Mouse (Mus musculus) layer of hippocampus, adult 2 months (tissue): ENCODE results near the gene Zfp59. TPM values are rescaled to one million over a fixed set of nuclear protein-coding genes. Genes with fewer than 3 reads are reported as not detected.
"Not testable (repeated sequence)": the region's sequence is repeated elsewhere in the genome, so short reads cannot be mapped to it uniquely, and the experiment has no call there.

Experiments used
- DNase-seq, 2 experiments: peaks; one replicate each; pipeline ENCODE4 v3.0.0; 2022; ENCODE audit warnings: low spot score in 2 of 2
- H3K27ac ChIP-seq: fragments of 200-600 bp; 2 replicates; pipeline ENCODE4 v1.8.1; 2022
- H3K4me3 ChIP-seq: fragments of 200-600 bp; 2 replicates; pipeline ENCODE4 v1.8.1; 2022; ENCODE audit warnings: mild to moderate bottlenecking
- CTCF ChIP-seq: fragments of 200-600 bp; conservative IDR thresholded peaks from 2 replicates; pipeline ENCODE4 v1.8.1; 2022; ENCODE audit warnings: antibody characterized with exemption, mild to moderate bottlenecking, moderate library complexity
- total RNA-seq, 2 experiments: library from RNA; stranded (reverse); gene quantifications; 2 replicates each; pipeline ENCODE4 v1.2.3; 2021

Gene Zfp59
- total RNA-seq, 2 experiments from 2014 or later: 4.0 to 4.4 TPM

- TF ChIP-seq CTCF: no peak
- no peak overlapping the region for H3K27ac ChIP-seq
- H3K4me3 ChIP-seq: no peak overlapping the region
- DNase-seq: no peak
These were observed 4.3 kb upstream of the Zfp59 start for GRCm38 (mm10) chr7:27834131-27834530.

DNA sequence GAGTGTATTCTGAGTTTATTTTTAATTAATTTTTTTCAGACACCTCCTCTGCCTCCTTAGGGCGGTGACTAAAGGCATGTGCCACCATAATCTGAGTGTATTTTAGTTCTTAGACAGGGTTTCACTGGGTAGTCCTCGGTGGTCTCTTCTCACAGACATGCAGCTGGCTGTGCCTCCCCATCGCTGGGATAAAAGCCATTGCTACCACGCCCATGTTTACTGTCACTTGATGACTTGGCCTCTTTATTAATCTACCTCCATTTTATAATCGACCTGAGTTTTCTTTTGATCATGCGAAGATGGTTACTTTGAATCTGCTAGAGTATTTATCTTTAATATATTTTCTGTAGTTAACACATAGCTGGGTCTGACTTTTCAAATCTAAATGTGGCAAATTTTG is 511 bp upstream of the Zfp59 start:
- DNase-seq: no peak
- H3K27ac ChIP-seq: peak overlapping the region; percentile 90
- no peak for TF ChIP-seq CTCF
- H3K4me3 ChIP-seq: peak overlapping the region; percentile 79

DNA sequence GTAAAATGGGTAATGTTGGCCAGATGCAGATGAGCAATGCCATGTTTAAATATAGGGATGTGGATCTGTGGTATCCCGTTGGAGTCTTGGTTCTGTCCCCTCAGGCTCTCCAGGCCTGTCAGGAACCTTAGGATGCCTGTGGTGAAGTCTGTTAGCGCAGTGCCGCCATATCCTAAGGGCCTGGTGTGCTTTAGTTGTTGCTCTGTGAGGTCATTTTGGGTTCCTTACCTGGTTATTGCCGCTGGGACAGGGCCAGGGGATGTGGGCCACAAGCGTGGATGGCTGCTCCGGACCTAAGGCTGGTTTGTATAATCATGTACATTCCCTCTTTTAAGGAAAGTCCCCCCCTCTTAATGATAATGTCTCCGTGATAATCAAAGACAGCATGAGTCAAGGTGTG is 1.2 kb downstream of the Zfp59 start:
- Histone ChIP-seq H3K27ac (no peak overlapping the region), H3K4me3 (no peak overlapping the region)
- TF ChIP-seq CTCF: no peak
- DNase-seq: no peak

- no peak overlapping the region for H3K4me3 ChIP-seq
- no peak overlapping the region for H3K27ac ChIP-seq
- no peak for TF ChIP-seq CTCF
- no peak for DNase-seq
These were observed 1.7 kb downstream of the Zfp59 start for GRCm38 (mm10) chr7:27840104-27840503.

DNA sequence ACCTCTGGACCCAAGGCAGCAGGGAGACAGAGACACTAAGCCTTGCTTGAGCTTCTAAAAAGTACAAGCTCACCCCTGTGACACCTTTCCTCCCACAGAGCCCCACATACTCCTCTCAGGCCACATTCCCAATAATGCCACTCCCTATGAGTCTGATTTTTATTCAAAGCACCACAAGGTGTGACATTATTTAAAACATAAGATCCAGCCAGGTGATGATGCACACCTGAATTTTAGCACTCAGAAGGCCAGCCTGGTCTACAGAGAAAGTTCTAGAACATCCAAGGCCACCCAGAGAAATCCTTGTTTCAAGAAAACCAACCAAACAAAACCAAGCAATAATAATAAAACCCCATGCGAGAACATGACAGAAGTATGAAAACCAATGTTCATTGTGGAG is 18.8 kb downstream of the Zfp59 start, which contains the start of gene Zfp607a:
Gene Zfp607a, plus strand, starts transcription at position 301 of the 400 bp plus-strand sequence.
- no peak within 1 kb of the TSS for H3K4me3 ChIP-seq
- TF ChIP-seq CTCF: no peak
- H3K27ac ChIP-seq: no peak within 1 kb of the TSS
- DNase-seq: no peak

- no peak for DNase-seq
- TF ChIP-seq CTCF: no peak
- peak overlapping the region; percentile 75 for H3K27ac ChIP-seq
- peak overlapping the region; percentile 74 for H3K4me3 ChIP-seq
These were observed 21.2 kb downstream of the Zfp59 start for GRCm38 (mm10) chr7:27859301-27860251.

DNA sequence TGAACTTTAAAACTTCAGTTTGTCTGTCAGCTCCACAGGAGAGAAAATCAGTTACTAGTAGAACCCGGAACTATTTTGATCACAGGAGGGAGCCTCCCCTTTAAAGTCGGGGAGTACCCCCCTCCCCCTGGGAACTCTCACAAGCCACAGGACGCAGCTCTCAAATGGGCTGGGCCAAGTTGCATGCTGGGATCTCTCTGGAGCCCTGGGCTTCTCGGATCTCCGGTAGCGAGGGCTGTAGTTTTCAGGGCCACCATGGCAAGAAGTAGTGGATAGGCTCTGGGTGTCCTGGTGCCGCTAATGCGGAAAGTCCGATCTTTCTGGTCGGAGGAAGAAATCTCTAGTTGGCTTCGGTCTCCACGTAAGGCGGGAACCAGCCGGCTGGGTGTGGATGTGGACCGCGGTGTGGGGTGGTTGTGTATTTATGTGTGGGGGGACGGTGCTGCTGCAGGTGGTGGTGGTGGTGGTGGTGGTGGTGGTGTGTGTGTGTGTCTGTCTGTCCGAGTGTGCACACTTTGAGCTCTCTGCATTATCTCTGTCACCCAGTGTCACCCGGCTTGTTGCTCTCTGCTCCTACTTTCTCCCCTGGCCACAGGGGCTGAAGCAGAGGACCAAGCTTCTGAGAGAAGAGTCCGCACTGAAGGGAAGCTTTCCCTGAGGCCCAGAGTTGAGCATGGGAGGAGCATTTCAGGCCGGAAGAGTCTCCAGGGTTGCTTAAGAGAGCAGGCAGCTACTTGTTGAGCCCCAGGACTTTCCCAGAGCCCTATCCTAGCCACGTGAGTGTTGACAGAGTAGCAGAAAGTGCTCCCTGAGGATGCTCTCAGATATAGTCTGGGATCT is 22.2 kb downstream of the Zfp59 start:
- DNase-seq: peak; percentile 43 to 60
- Histone ChIP-seq H3K4me3 (peak overlapping the region; percentile 74), H3K27ac (peak overlapping the region; percentile 75)
- TF ChIP-seq CTCF: no peak

GRCm38 (mm10) chr7:27862578-27862977 is 24.2 kb downstream of the Zfp59 start:
- DNase-seq, H3K27ac ChIP-seq, H3K4me3 ChIP-seq: not testable (repeated sequence)

GRCm38 (mm10) chr7:27881721-27882120 is 43.3 kb downstream of the Zfp59 start:
- H3K4me3 ChIP-seq: no peak overlapping the region
- TF ChIP-seq CTCF: no peak
- DNase-seq: no peak
- no peak overlapping the region for H3K27ac ChIP-seq

- H3K4me3 ChIP-seq: no peak overlapping the region
- TF ChIP-seq CTCF: no peak
- H3K27ac ChIP-seq: no peak overlapping the region
- DNase-seq: no peak
These were observed 62.2 kb downstream of the Zfp59 start for GRCm38 (mm10) chr7:27900601-27901000.

GRCm38 (mm10) chr7:27905061-27905848 is 66.8 kb downstream of the Zfp59 start:
- Histone ChIP-seq H3K27ac (no peak overlapping the region), H3K4me3 (no peak overlapping the region)
- TF ChIP-seq CTCF: no peak
- no peak for DNase-seq

Other genes with a start within 250 kb of the Zfp59 start
- gene Akt2, start 247.1 kb upstream of the Zfp59 start, total RNA-seq: 10 to 100 TPM; 87.0 to 99.1 TPM
- gene Ttc9b, start 184.7 kb upstream of the Zfp59 start, total RNA-seq: 10 to 100 TPM; 42.6 to 47.5 TPM
- gene Map3k10, start 164.0 kb upstream of the Zfp59 start, total RNA-seq: 100 to 1,000 TPM; 180 TPM
- gene Zfp607b, start 149.3 kb upstream of the Zfp59 start, total RNA-seq: 10 to 100 TPM in 1 of 2 experiments, 1 to 10 TPM in 1; 10.0 TPM
- 10 to 100 TPM; 37.5 to 38.6 TPM for gene Zfp60, start 107.2 kb upstream of the Zfp59 start, total RNA-seq
- 1 to 10 TPM; 7.6 to 8.7 TPM for gene Zfp626, start 31.4 kb upstream of the Zfp59 start, total RNA-seq
- gene Zfp607a, start 18.9 kb downstream of the Zfp59 start, total RNA-seq: 1 to 10 TPM; 2.6 to 2.9 TPM
- gene Zfp974, start 90.9 kb downstream of the Zfp59 start, total RNA-seq: 10 to 100 TPM; 15.2 to 18.7 TPM
- 10 to 100 TPM; 19.3 to 21.8 TPM for gene Zfp780b, start 140.6 kb downstream of the Zfp59 start, total RNA-seq
- 1 to 10 TPM; 6.1 to 6.9 TPM for gene Zfp850, start 175.5 kb downstream of the Zfp59 start, total RNA-seq
- 100 to 1,000 TPM; 132 to 133 TPM for gene Psmc4, start 211.5 kb downstream of the Zfp59 start, total RNA-seq
- 1 to 10 TPM in 1 of 2 experiments, under 1 TPM in 1; 0.95 to 1.2 TPM for gene Fcgbp, start 232.6 kb downstream of the Zfp59 start, total RNA-seq